Mouse (Mus musculus) G1E (cell line): ENCODE measurements around the gene Gm44790.

ENCODE experiments used
- CTCF ChIP-seq: IDR thresholded peaks from 2 replicates; pipeline ENCODE4 v1.5.1; 2012; ENCODE audit warnings: low read depth, low read length, inconsistent platforms, mixed read lengths
- GATA1 ChIP-seq: IDR thresholded peaks from 2 replicates; pipeline ENCODE4 v1.6.1; 2012; ENCODE audit warnings: borderline replicate concordance, low read length, inconsistent platforms, mixed read lengths
- POLR2AphosphoS5 ChIP-seq: IDR thresholded peaks from 2 replicates; pipeline ENCODE4 v1.6.1; 2012; ENCODE audit warnings: low read depth, low read length, inconsistent platforms; ENCODE audit not compliant: insufficient replicate concordance
- TAL1 ChIP-seq: conservative IDR thresholded peaks from 2 replicates; pipeline ENCODE4 v1.6.1; 2012; ENCODE audit warnings: low read depth, low read length, inconsistent platforms, mixed read lengths

- TF ChIP-seq CTCF, result no peak
- TF ChIP-seq POLR2AphosphoS5, result no peak
- no peak for TF ChIP-seq TAL1
- no peak for TF ChIP-seq GATA1
These were observed 48.3 kb downstream of the Gm44790 start for GRCm38 (mm10) chr6:86474646-86475181.
